Mouse (Mus musculus): ENCODE data around the gene Plcd3. TPM values are rescaled to one million over a fixed set of nuclear protein-coding genes. Genes with fewer than 3 reads are reported as not detected.

The Plcd3 gene
- polyA plus RNA-seq, 1 experiment from 2014 or later, result 4.2 TPM

DNA sequence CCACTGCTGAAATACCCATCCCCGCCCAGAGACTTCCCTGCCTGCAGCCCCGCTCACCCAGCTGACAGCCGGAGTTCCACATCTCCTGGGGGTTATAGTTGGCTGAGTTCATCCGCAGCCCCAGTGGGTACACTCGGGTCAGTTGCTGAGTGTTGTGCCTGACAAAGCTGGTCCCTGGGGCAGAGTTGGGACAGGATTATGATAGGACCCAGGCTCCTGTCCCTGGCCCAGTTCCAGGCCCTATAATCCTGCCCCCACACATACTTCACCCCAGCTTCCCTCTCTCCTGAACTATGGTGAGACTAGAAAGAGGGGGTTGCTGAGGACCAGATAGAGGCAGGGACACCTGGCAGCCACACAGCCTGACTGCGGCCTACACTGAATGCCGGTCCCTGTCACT lies 27.8 kb downstream of the Plcd3 start:
- Histone ChIP-seq H3K9ac (ENCODE audit: low read depth, low read length) (no peak overlapping the region), H3K27ac (no peak overlapping the region), H3K4me1 (replicated peaks; ENCODE audit: insufficient read depth, low read length) (no peaks in the 10 kb centered on the region), H3K4me2 (ENCODE audit: low read length) (no peak overlapping the region), H3K36me3 (ENCODE audit: insufficient read depth, low read length) (peaks cover 19% of the 10 kb centered on the region), H3K9me3 (replicated peaks; ENCODE audit: low read length) (no peaks in the 10 kb centered on the region), H3K4me3 (replicated peaks; ENCODE audit: low read depth, low read length) (no peak overlapping the region), H3K27me3 (ENCODE audit: insufficient read depth, low read length) (no peaks in the 10 kb centered on the region)
- DNase-seq (ENCODE audit: low spot score) (no peak), ATAC-seq (replicated peaks; ENCODE audit: low FRiP score, low read depth) (no peak)
- no peak for TF ChIP-seq CTCF (IDR thresholded peaks at IDR 0.05; ENCODE audit: low read depth)
- WGBS, result 82% methylated on average over 7 of the region's 7 CpGs

DNA sequence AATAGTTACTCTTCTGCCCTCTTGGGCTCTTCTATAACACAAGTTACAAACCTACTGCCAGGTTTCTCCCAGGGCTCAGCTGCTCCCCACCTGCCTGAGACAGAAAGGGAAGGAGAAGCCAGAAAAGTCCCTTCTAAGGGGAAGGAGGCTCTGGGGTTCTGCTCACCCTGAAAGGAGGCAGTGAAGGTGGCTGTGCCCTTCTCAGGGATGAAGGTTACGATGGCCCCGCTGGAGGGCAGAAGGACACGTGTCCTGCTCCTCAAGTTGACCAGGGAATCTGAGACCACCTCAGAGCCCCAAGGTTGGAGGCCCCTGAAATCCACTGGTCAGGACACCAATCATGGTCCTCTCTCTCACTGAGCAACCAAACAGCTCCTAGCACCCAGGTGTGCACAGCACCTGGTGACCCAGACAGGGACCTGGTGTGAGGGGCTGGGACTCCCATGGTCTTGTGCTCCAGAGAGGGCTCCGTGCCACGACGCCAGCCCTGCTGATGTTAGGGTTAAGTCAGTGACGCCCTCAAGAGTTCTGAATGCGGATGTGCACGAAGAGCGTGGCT lies 31.1 kb downstream of the Plcd3 start:
- H3K36me3 ChIP-seq (ENCODE audit: insufficient read depth, low read length), result peaks cover 51% of the 10 kb centered on the region
- no peaks in the 10 kb centered on the region for H3K27me3 ChIP-seq (ENCODE audit: insufficient read depth, low read length)
- no peaks in the 10 kb centered on the region for H3K4me1 ChIP-seq (replicated peaks; ENCODE audit: insufficient read depth, low read length)
- TF ChIP-seq CTCF (IDR thresholded peaks at IDR 0.05; ENCODE audit: low read depth), result no peak
- H3K9ac ChIP-seq (ENCODE audit: low read depth, low read length), result no peak overlapping the region
- DNase-seq (ENCODE audit: low spot score), result no peak
- 89% methylated on average over 10 of the region's 10 CpGs for WGBS
- ATAC-seq (replicated peaks; ENCODE audit: low FRiP score, low read depth), result no peak
- no peak overlapping the region for H3K4me3 ChIP-seq (replicated peaks; ENCODE audit: low read depth, low read length)
- no peak overlapping the region for H3K4me2 ChIP-seq (ENCODE audit: low read length)
- H3K27ac ChIP-seq, result no peak overlapping the region
- no peaks in the 10 kb centered on the region for H3K9me3 ChIP-seq (replicated peaks; ENCODE audit: low read length)

DNA sequence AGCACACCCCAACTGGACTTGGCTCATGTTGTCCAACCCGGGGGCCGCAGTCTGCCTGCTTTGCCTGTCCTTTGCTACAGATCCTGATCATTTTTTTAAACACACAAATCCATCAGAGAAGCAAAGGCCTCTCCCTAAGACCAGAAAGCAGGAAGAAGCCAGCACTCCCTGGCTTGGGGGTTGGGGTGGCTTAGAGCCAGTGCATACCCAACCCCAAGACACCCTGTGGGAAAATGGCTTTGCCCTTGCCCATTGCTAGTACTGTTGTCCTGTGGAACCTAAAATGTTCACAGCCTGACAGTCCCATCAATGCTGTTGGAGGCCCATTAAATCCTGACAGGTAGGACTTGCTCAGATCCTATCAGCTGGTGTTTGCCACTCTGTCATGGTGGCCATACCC lies 31.7 kb downstream of the Plcd3 start:
- ATAC-seq (replicated peaks; ENCODE audit: low FRiP score, low read depth) (no peak), DNase-seq (ENCODE audit: low spot score) (no peak)
- Histone ChIP-seq H3K9me3 (replicated peaks; ENCODE audit: low read length) (no peaks in the 10 kb centered on the region), H3K4me2 (ENCODE audit: low read length) (no peak overlapping the region), H3K4me3 (replicated peaks; ENCODE audit: low read depth, low read length) (no peak overlapping the region), H3K27ac (no peak overlapping the region), H3K9ac (ENCODE audit: low read depth, low read length) (no peak overlapping the region), H3K4me1 (replicated peaks; ENCODE audit: insufficient read depth, low read length) (no peaks in the 10 kb centered on the region), H3K36me3 (ENCODE audit: insufficient read depth, low read length) (peaks cover 56% of the 10 kb centered on the region), H3K27me3 (ENCODE audit: insufficient read depth, low read length) (no peaks in the 10 kb centered on the region)
- no peak for TF ChIP-seq CTCF (IDR thresholded peaks at IDR 0.05; ENCODE audit: low read depth)
- WGBS, result 95% methylated on average over 2 of the region's 2 CpGs

DNA sequence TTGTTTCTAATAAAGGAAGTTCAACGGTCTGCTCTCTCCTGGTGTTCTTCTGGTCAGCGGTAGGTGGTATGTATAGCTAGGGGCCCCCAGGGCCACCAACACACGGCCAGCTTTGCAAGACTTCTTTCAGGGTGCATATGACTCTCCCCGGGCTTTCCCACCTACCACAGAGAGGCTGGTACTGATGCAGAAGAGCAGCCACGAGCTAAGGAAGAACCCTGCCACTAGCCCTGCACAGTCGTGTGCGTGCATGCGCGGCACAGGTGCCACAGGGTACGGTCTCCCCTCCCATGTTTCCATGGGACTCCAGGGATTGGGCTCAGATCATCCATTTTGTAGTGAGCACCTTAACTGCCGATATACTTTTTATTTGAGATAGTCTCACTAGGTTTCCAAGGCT lies 32.6 kb downstream of the Plcd3 start:
- Histone ChIP-seq H3K4me2 (ENCODE audit: low read length) (no peak overlapping the region), H3K4me1 (replicated peaks; ENCODE audit: insufficient read depth, low read length) (no peaks in the 10 kb centered on the region), H3K27me3 (ENCODE audit: insufficient read depth, low read length) (no peaks in the 10 kb centered on the region), H3K9ac (ENCODE audit: low read depth, low read length) (no peak overlapping the region), H3K27ac (no peak overlapping the region), H3K36me3 (ENCODE audit: insufficient read depth, low read length) (peaks cover 64% of the 10 kb centered on the region), H3K9me3 (replicated peaks; ENCODE audit: low read length) (no peaks in the 10 kb centered on the region), H3K4me3 (replicated peaks; ENCODE audit: low read depth, low read length) (no peak overlapping the region)
- DNase-seq (ENCODE audit: low spot score), result no peak
- TF ChIP-seq CTCF (IDR thresholded peaks at IDR 0.05; ENCODE audit: low read depth), result no peak
- 90% methylated on average over 11 of the region's 11 CpGs for WGBS
- no peak for ATAC-seq (replicated peaks; ENCODE audit: low FRiP score, low read depth)

DNA sequence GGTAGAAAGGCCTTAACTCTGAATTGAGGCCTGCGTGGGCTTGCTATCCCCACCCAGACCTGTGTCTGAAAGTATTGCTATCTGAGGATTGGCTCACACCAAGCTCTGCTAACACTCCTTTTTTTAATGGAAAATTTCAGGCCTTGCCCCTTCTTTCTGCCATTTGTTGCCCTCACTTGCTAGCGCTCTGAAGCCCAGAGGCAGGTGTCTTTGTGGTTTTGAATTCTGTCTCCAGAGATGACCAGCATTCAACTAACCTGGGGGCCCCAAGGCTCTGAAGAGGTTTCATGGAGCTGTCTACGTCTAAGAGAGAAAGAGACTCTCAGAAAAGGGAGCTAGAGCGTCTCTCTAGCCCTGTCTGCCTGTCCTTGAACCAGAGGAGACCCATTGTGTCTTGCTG lies 33.2 kb downstream of the Plcd3 start:
- WGBS, result 96% methylated on average over 4 of the region's 4 CpGs
- no peak for DNase-seq (ENCODE audit: low spot score)
- Histone ChIP-seq H3K27ac (no peak overlapping the region), H3K36me3 (ENCODE audit: insufficient read depth, low read length) (peaks cover 70% of the 10 kb centered on the region), H3K4me1 (replicated peaks; ENCODE audit: insufficient read depth, low read length) (no peaks in the 10 kb centered on the region), H3K4me2 (ENCODE audit: low read length) (no peak overlapping the region), H3K27me3 (ENCODE audit: insufficient read depth, low read length) (no peaks in the 10 kb centered on the region), H3K4me3 (replicated peaks; ENCODE audit: low read depth, low read length) (no peak overlapping the region), H3K9ac (ENCODE audit: low read depth, low read length) (no peak overlapping the region), H3K9me3 (replicated peaks; ENCODE audit: low read length) (no peaks in the 10 kb centered on the region)
- ATAC-seq (replicated peaks; ENCODE audit: low FRiP score, low read depth), result no peak
- TF ChIP-seq CTCF (IDR thresholded peaks at IDR 0.05; ENCODE audit: low read depth), result no peak

DNA sequence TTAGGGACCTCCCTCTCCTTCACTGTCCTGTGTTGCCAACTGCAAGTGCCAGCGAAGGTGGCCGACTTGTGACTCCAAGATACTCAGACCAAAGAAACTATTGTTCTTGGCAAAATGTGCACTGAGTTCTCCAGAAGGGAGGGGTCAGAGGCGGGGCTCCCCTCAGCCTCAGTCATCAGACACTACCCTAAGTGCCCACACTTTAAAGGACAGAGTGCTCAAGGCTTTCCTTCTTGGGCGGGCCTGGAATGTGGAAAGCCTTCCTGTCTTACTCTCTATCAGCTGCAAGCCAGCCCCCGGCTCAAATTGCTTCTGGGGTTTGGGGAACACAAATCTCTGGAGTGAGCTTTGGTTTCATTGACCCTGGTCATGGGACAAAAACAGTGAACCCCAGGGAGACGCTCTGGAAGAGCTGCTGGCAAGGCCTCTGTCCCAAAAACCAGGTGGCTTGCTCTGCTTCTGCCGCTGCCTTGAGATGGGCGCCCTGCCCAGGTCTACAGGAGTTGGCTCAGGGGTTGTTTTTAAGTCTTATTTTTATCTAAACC lies 33.9 kb downstream of the Plcd3 start:
- H3K9ac ChIP-seq (ENCODE audit: low read depth, low read length), result no peak overlapping the region
- no peak overlapping the region for H3K4me2 ChIP-seq (ENCODE audit: low read length)
- H3K36me3 ChIP-seq (ENCODE audit: insufficient read depth, low read length), result peaks cover 75% of the 10 kb centered on the region
- H3K4me3 ChIP-seq (replicated peaks; ENCODE audit: low read depth, low read length), result no peak overlapping the region
- no peaks in the 10 kb centered on the region for H3K4me1 ChIP-seq (replicated peaks; ENCODE audit: insufficient read depth, low read length)
- no peaks in the 10 kb centered on the region for H3K9me3 ChIP-seq (replicated peaks; ENCODE audit: low read length)
- TF ChIP-seq CTCF (IDR thresholded peaks at IDR 0.05; ENCODE audit: low read depth), result no peak
- DNase-seq (ENCODE audit: low spot score), result no peak
- 55% methylated on average over 8 of the region's 8 CpGs for WGBS
- H3K27me3 ChIP-seq (ENCODE audit: insufficient read depth, low read length), result no peaks in the 10 kb centered on the region
- no peak overlapping the region for H3K27ac ChIP-seq
- no peak for ATAC-seq (replicated peaks; ENCODE audit: low FRiP score, low read depth)

DNA sequence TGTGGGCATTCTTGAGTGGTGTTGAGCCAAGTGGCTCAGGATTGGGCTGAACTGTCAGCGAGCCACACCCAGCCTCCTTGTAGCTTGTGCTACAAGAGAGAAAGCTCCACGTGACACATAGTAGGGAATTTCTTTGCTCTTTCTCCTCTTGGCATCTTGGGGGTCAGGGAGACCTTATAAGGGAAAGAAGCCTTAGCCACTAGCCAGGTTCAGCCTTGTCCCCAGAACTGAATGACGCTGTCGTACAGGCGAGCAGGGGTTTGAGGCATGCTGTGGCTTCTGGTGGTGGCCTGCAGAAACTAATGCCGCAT lies 34.5 kb downstream of the Plcd3 start:
- DNase-seq (ENCODE audit: low spot score) (no peak), ATAC-seq (replicated peaks; ENCODE audit: low FRiP score, low read depth) (no peak)
- Histone ChIP-seq H3K9me3 (replicated peaks; ENCODE audit: low read length) (no peaks in the 10 kb centered on the region), H3K27me3 (ENCODE audit: insufficient read depth, low read length) (no peaks in the 10 kb centered on the region), H3K36me3 (ENCODE audit: insufficient read depth, low read length) (peaks cover 76% of the 10 kb centered on the region), H3K4me3 (replicated peaks; ENCODE audit: low read depth, low read length) (no peak overlapping the region), H3K9ac (ENCODE audit: low read depth, low read length) (no peak overlapping the region), H3K27ac (no peak overlapping the region), H3K4me2 (ENCODE audit: low read length) (no peak overlapping the region), H3K4me1 (replicated peaks; ENCODE audit: insufficient read depth, low read length) (no peaks in the 10 kb centered on the region)
- TF ChIP-seq CTCF (IDR thresholded peaks at IDR 0.05; ENCODE audit: low read depth), result no peak
- WGBS, result 94% methylated on average over 6 of the region's 6 CpGs
